Mouse (Mus musculus) granulocyte monocyte progenitor cell, adult 5-6 weeks (primary cell): ENCODE data around the gene Tprn. TPM values are rescaled to one million over a fixed set of nuclear protein-coding genes. Genes with fewer than 3 reads are reported as not detected.

Source experiments
- ATAC-seq: replicated peaks from 2 replicates; pipeline ENCODE4 v1.8.0; 2016; ENCODE audit warnings: mild to moderate bottlenecking, moderate TSS enrichment, inconsistent platforms; ENCODE audit not compliant: poor library complexity, severe bottlenecking
- total RNA-seq, 2 experiments: library from RNA; stranded (forward) in 1 of 2; stranded (reverse) in 1 of 2; fragments of 200-712, 200-1000 nt in 1 of 2; fragments of >200 nt in 1 of 2; fragmentation: Nextera tagmentation in 1 of 2; gene quantifications; 2 replicates each; pipeline ENCODE4 v1.2.3; 2014 to 2017

The Tprn gene
- total RNA-seq, 2 experiments from 2014 or later = 7.1 to 15.0 TPM

GRCm38 (mm10) chr2:25290101-25290815 lies 27.8 kb downstream of the Tprn start:
- no peak for ATAC-seq

- no peak for ATAC-seq
Observed at GRCm38 (mm10) chr2:25290816-25291130, 28.4 kb downstream of the Tprn start.

GRCm38 (mm10) chr2:25291184-25292053 lies 29.0 kb downstream of the Tprn start:
- ATAC-seq = no peak

GRCm38 (mm10) chr2:25292054-25292544 lies 29.7 kb downstream of the Tprn start:
- ATAC-seq = no peak

GRCm38 (mm10) chr2:25292856-25293255 lies 30.4 kb downstream of the Tprn start:
- peak; percentile 55; the same call in 1 of the 2 replicates for ATAC-seq

DNA sequence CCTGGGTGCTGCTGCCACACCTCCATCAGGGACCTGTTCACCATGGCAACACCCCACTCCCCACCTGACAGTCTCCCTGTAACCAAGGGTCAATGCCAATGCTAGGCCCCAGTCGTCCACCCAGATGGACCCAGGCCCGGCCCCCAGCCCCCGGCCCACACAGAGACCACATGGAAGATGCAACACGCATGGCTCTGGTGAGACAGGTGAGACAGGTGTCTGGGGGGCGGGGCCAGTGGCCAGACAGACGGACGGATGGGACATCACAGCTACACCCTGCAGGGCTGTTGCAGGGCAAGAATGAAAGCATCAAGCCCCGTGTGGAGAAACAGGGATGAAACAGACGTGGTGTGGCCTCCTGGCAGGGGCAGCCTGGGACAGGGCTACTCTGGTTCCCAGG lies 31.3 kb downstream of the Tprn start:
- no peak for ATAC-seq

DNA sequence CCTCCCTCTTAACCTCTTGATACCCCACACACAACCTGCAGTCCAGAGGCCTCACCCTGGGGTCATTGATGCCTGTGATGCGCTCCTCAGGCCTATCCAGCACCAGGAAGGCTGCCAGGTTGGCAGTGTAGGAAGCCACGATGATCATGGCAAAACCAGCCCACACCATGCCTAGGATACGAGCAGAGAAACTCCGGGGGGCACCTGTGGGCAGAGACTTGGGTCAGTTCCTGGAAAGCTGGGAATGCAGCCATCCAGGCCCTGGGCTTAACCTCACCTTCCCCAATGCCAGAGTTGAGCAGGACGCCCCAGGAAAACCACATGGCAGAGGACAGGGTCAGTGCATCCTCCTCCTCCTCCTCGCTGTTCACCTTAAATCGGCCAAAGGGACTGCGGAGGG lies 34.7 kb downstream of the Tprn start:
- no peak for ATAC-seq

GRCm38 (mm10) chr2:25298046-25298445 lies 35.6 kb downstream of the Tprn start:
- no peak for ATAC-seq

GRCm38 (mm10) chr2:25303452-25303851 lies 41.0 kb downstream of the Tprn start:
- ATAC-seq = no peak

- ATAC-seq = no peak
Observed at GRCm38 (mm10) chr2:25303931-25304656, 41.7 kb downstream of the Tprn start.

DNA sequence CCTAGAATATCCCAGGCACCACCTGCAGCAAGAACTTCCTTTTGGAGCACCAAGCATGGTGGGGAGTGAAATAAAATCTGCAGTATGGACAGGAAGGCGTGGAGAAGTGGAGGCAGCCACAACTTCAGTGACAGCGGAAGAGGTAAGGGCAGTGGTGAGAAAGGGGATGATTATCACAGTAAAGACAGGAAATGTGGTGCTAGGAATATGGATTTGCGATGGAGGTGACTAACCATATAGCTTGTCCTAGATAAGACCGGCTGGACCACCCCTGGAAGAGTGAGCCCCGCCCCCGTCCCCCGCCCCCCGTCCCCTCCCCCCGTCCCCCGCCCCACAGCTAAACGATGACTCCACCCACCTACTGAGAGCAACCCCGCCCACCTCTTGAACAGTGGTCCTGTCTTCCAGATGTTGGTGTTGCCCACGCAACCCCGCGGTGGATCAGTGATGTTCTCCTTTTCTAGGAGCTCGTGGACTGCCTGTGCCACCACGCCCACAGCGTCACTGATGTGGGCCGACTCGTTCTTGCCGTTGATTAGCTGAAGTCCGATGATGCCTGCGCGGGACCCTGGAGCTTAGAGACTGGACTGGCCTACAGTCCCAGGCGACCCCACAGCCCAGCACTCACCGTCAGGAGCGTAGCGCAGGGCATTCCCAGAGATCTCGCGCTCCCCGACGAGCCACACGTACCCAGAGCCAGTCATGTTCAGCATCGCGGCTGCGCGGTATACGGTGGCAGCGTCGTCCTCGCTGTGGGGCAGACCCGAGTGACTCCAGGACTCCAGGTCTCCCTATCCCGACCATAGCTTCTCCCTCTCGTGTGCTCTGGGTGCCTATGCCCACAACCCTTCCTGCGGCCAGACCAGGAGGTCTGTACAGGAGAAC lies 42.5 kb downstream of the Tprn start:
- peak; percentile 89 for ATAC-seq

- no peak for ATAC-seq
Observed at GRCm38 (mm10) chr2:25305587-25306359, 43.4 kb downstream of the Tprn start.

DNA sequence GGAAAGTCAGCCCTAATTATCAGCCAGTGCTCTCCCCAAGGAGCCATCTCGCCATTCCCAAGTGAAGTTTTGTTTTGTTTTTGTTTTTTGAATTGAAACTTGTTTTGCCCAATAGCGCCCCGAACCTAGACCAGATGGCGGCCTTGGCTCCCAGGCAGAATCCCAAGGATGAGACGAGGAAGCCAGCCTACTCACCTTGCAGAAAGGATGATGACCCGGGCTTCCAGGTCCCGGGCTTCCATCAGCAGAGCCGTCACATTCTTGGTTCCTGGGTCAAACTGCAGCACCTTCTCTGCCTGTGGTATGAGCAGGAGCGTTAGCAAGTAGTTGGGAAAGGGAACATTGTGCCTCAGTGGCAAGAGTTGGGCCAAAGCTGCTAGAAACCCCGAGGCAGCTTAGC lies 47.8 kb downstream of the Tprn start:
- no peak for ATAC-seq

- ATAC-seq = peak; percentile 35; the same call in 1 of the 2 replicates
Observed at GRCm38 (mm10) chr2:25310969-25311368, 48.6 kb downstream of the Tprn start.

GRCm38 (mm10) chr2:25311491-25311891 lies 49.1 kb downstream of the Tprn start:
- ATAC-seq = no peak

DNA sequence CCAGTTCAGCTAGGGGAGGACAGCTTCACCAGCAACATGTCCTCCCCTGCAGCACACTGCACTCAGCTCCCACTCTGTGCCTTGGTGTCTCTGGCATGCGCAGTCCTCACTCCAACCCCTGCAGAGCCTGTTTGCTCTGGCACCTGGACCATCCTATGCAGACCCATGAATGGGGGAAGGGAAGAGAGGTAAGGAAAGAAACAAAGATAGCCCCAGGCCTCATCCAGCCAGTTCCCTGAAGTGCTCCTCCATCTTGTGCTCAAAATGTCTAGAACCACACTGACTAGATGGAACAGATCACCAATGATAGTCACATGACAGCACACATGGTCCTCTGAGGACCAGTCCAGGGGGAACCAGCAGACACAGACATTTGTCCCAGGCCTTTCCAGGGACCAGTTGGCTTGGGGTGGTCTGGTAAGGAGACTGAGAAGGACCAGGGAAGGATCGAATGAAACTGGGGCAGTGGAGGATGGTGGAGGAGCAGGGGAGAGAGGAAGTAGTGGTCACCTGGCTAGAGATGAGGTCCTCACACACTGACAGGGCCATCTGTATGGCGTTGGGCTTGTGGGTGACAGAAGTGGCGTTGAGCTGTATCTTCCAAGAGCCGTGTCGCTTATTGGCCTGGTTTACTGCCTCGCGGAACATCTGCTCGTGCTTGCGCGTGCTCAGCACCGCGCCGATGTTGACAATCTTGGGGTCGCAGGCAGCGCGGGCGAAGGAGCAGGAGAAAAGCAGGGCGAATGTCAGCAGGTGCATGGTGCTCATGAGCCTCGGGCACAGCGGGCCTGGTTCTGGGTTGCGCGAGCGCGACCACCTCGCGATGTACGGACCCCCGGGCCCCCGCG lies 55.9 kb downstream of the Tprn start:
- peak; percentile 23 for ATAC-seq

- ATAC-seq = peak; percentile 93
Observed at GRCm38 (mm10) chr2:25318971-25319773, 56.8 kb downstream of the Tprn start, which contains the start of gene Grin1. Grin1 (minus strand) TSS chr2:25319187.
